Mouse (Mus musculus): ENCODE results near the gene Fcrl1.

DNA sequence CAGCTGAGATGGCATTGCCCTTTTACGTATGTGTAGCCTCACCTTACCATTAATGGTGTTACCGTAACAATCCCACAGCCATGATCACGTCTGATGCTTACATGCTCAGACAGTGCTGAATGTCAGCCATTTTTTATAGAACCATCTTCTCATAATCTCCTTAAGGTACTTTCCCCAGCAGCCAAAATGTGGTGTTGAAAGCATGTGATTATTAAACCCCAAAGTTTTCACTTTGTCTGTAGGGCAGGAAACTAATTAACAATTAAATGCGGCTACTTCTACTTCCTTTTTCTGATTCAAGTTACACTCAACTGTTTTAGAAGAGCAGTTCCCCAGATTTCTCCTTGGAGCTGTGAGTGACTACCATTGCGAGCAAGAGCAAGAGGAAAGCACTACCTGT is 59.3 kb downstream of the Fcrl1 start, which contains the start of gene Fcrl5:
- TF ChIP-seq CTCF (IDR thresholded peaks at IDR 0.05; ENCODE audit: low read depth, low read length) (no peak), POLR2A (IDR thresholded peaks at IDR 0.05; ENCODE audit: insufficient read depth, low read length) (no peak)

Data from ES-Bruce4 (cell line).